Mouse (Mus musculus): Measurements from ENCODE around the gene Syngr2. TPM values are rescaled to one million over a fixed set of nuclear protein-coding genes. Genes with fewer than 3 reads are reported as not detected.
A peak's percentile ranks its signal among the peaks of the same experiment; 100 is the strongest.
"Not testable (repeated sequence)": the region's sequence is repeated elsewhere in the genome, so short reads cannot be mapped to it uniquely, and the experiment has no call there.

Gene Syngr2
- total RNA-seq, 2 experiments from 2014 or later: 108 to 109 TPM

DNA sequence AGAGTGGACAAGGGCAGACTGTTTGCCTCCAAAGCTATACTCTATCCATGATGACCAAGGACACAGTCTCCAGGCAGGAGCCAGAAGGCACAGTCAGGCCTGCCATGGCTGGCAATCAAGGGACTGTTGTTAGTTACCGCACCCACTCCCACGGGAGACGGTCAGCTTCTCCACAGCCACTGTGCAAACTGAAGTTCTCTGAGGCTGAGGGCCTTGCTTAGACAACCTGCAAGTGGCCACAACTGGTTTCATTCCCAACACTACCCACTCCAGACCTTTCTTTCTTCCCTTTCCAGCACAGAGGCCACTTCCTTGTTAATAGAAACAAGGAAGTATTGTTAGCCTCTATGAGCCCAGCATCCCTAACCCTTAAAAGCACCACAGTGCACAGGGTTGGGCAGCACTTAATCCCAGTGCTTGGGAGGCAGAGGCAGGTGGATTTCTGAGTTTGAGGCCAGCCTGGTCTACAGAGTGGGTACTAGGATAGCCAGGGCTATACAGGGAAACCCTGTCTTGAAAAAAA lies 6.2 kb upstream of the Syngr2 start:
- no peak for DNase-seq
- intact Hi-C loops (cut with DNase I): no loop called here

DNA sequence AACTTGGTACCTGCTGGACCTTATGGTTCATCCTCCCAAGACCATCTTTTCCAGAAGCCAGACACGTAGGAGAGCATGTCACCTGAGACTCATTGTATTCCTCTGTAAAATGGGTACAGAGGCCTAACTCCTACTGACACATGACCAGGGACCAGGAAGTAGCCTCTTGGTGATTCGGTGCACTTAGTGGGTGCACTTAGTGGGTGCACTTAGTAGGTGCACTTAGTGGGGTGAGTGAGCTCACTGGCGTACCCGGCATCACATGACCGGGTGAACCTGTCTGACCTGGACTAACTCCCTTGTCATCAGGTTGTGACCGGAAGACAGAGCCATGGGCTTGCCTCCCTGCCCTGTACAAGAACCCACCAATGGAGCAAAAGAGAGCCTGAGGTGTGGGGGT lies 2.7 kb upstream of the Syngr2 start:
- intact Hi-C loops (cut with DNase I): no loop called here
- DNase-seq: no peak

DNA sequence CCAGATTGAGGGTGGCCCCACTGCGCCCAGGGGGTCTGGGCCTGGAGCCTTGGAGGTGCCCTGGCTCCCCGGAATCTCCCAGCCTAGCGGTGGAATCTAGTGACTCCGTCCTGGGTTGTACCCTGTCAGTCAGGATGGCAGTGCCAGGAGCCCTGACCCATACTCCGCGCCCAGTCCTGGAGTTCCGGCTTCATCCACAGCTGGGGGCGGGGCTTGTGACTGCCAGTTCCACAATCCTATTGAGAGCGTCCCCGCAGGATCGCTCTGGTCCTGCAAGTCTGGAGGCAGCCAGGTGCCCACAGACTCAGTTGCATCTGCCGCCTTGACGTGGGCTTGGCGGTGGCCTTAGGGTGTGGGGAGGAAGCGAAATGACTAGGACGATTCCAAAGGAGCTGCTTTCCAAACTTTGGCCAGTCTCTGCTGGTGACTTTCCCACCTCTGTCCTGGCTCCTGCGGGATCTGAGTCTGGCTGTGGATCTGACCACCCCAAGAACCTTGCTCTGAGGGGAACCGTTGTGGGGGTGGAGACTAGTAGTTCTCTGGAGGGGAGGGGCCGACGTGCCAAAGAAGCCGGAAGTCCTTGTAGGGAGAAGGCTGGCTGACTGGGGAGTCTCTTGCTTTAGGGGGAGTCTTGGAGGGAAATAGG lies 1.1 kb downstream of the Syngr2 start:
- intact Hi-C loops (cut with DNase I): loop anchor here (5.0 kb wide), 1 partner anchor 153 kb away; no protein-coding TSS in a partner anchor

DNA sequence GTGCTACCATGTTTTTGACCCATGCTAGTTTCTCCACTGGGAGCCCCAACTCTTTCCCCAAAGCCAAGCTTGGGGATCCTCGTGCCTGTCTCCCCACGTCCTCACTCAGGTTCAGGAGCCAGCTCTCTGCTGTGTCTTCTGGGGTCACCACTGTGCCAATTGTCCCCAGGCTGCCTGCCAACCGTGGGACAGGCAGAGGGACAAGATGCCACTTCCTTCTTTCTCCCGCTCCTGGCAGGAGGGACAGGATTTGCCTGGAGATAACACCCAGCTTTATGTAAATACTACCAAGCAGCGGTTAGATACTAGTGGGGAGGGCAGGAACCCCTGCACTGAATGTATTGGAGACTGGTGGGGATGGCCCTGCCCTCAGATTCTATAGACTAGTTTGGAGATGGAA lies 4.4 kb downstream of the Syngr2 start:
- no peak for DNase-seq
- intact Hi-C loops (cut with DNase I): loop anchor here (5.0 kb wide), 1 partner anchor 157 kb away; no protein-coding TSS in a partner anchor

More for the DNA sequence above, 1.1 kb downstream of the Syngr2 start:
- DNase-seq: peak; percentile 85 to 91

DNA sequence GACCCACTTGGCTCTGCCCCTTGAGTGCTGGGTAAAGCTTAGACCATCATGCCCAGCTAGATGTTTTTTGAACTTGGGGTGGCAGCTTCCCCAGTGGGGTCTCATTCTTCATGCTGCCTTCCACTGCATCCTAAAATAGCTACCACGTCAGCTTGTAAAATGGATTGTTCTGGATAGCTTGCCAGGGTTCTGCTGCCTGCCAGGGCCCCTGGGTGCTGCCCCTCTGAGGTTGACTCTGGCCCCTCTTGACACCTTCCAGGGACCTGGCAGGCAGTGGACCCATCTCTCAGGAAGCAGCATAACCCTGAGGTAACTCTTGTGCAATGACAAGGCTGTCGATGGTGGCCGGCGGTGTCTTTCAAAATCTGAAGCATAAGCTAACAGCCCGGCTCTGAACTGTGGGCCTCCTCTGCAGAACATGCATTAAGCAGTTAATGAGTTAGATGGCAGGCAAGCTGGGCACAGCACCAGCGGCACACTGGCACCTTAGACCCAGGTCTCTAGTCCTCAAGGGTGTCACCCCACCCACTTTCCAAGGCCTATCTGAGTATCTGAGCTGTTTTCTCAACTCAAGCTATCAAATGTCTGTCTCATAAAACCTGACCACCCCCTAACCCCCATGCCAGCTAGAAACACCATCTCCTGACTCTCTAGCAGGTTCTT lies 5.4 kb downstream of the Syngr2 start:
- intact Hi-C loops (cut with DNase I): loop anchor here (5.0 kb wide), 1 partner anchor 158 kb away; no protein-coding TSS in a partner anchor
- no peak for DNase-seq

DNA sequence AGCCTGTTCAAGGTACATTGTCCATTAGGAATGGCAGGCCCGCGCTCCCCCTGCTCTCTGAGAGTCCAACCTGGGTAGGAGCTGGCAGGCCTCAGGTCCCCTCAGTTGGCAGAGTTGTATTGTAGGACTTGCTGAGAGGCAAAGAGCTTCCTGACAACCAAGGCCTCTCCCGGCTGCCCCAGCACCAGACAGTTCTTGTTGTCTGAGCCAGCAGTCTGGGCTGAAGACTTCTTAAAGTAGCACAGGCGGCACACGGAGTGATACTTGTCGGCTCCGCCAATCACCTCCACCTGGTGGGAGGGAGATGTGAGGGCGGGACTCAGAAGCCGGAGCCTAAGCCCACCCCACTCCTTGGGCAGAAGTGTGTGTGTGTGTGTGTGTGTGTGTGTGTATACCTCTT lies 6.4 kb downstream of the Syngr2 start:
- intact Hi-C loops (cut with DNase I); DNase-seq: not testable (repeated sequence)

DNA sequence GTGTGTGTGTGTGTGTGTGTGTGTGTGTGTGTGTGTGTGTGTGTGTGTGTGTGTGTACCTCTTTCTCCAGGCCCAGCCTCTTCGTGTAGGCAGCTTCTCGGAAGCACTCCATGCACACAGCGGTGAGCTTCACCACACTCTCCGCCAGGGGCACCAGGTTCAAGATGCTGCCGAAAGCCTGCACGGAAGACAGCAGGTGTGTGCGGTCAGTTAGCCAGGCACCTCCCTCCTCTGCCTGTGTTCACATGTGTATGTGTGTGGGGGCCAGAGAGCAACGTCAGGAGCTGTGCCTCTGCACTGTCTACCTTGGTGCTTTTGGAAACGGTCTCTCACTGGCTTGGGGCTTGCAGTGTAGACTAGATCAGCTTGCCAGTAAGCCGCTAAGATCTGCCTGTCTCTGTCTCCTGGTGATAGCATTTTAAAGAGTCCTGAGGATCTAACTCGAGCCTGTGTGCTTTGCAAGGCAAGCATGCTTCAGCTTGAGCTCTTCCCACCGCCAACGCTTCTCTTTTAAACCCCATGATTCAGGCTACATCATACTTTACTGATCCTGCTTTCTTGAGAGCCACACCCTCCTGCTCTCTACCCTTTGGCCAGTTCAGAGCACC lies 7.0 kb downstream of the Syngr2 start:
- DNase-seq: no peak

DNA sequence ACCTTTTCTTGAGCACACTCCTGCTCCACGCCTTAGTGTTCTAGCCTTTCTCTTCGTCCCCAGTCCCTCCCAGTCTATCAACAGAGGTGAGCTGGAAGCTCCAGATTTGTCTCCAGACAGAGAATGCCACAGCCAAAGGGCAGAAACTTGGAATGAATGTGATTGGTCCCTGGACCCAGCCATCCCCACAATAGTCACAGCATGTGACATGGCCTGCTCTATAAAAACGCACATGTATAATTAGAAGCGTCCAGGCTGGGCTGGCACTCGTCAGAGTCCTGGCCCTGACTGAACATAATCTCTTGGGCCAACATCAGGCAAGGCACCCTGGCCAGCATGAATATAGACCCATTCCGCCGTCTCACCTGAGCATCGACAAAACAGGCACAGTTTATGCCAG lies 9.6 kb downstream of the Syngr2 start:
- intact Hi-C loops (cut with DNase I): no loop called here

More for the DNA sequence above, 7.0 kb downstream of the Syngr2 start:
- intact Hi-C loops (cut with DNase I): no loop called here

DNA sequence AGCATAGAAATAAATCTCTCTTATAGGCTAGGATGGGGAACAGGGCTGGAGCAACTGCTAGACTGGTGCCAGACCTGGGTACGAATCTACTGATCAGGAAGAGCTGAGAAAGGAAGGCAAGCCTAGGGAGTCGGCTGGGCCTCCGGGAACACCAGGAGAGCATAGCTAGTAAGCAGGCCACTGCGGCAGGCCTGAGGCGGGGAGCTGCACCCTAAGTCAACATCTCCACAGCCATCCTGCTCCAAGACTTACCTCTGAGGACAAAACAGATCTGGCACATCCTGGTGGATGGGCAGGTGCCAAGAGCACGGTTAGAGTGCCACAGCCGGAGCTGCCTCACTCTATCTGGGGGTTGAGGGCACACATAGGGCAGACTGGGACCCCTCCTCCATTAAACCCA lies 10.7 kb downstream of the Syngr2 start:
- intact Hi-C loops (cut with DNase I): no loop called here

More for the DNA sequence above, 9.6 kb downstream of the Syngr2 start:
- peak; percentile 50 to 65 for DNase-seq

DNA sequence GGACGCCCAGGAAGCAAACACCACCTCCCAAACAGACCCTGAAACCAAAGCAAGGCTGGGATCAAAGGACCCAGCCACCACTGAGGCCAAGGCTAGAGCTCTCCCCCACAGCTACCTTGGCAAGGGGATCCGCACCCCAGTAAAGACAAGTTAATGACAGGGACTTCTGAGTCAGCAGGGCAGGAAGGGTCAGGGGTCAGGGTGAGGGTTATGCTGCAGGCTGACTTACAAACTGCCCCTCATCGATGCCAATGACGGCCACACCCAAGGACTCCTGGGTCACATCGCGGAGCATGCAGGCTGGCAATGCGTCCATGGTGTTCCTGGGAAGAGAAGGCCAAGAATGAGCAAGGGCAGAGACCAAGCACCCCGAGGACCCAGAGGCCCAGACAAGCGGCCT lies 12.4 kb downstream of the Syngr2 start:
- intact Hi-C loops (cut with DNase I): no loop called here
- DNase-seq: no peak

More for the DNA sequence above, 10.7 kb downstream of the Syngr2 start:
- DNase-seq: no peak

DNA sequence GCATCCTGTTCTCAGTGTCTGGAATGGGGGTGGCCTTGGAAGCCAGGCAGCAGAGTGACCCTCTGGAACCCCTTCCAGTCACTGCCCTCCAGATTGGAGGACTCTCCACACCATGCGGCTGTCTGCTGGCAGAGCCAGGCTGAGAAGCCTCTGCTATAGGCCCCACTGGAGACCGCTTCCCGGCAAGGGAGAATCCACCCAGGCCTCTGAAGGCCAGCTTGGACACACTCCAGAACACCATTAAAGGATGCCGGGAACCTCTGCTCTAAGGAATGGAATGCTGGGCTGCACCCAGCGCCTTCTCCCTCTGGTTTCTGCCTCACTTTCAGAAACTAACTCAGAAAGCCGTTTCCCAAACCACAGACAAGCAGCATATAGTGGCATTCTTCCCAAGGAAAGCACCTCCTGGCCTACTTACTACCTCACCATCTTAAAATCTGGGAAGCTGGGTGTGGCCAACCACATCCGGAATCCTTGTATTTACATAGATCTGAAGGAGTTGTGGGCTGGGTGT lies 13.3 kb downstream of the Syngr2 start:
- DNase-seq: peak; percentile 56 to 65
- intact Hi-C loops (cut with DNase I): no loop called here

DNA sequence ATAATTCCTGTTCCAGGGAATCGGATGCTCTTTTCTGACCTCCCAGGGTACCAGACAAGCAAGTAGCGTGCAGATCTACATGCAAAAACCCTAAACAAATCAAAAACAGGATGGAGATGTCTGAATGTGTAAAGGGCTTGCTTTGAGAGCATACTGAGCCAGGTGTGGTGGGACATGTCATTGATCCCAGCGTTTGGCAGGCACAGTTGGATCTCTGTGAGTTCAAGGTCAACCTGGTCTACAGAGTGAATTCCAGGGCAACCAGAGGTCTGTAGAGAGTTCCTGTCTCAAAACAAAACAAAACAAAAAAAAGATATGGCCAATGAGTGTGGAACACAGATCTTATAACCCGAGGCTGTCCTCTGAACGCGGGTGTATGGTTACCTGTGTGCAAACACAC lies 13.9 kb downstream of the Syngr2 start:
- DNase-seq: no peak
- intact Hi-C loops (cut with DNase I): no loop called here

DNA sequence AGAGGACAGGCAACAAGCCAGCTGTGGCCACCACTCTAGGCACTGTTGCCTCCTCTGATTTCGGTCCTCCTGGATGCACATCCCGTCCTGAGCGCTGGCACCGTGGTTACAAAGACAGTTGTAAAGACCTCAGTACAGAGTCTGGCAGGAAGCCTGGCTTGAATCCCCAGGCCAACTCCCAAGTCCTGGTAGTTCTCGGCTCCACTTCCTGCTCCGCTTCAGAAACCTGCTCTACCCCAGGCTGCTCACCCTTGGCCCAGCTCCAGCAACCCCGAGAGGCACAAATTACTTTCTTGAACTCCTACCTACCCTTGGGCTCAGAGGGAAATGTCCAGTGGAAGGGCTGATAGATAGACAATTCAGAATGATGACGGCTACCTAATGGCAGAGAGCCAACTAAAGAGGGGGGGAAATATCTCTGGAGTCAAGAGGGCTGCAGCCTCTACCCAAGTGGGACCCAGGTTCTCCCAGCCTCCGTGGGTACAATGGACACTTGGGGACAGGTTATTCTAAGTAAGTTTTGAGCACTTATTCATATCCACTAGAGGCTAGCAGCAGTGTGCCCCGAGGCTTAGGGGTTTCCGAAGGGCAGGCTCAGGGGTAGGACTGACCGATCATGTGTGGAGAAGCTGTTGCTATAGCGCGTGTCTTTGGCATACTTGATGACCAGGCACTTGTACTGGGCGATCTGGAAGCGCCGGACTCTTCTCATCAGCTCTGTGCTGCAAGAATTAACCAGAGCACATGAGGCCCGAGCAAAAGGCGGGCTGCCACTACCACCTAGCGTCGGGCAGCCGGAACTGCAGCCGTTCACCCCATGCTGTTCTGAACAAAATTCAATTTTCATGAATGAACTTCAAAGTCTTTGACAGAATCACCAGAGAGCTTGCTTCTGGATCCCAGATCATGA lies 14.8 kb downstream of the Syngr2 start:
- intact Hi-C loops (cut with DNase I): loop anchor here (1.0 to 2.0 kb wide), 3 partner anchors 34 to 438 kb away; no protein-coding TSS in a partner anchor
- peak; percentile 85 to 87 for DNase-seq

DNA sequence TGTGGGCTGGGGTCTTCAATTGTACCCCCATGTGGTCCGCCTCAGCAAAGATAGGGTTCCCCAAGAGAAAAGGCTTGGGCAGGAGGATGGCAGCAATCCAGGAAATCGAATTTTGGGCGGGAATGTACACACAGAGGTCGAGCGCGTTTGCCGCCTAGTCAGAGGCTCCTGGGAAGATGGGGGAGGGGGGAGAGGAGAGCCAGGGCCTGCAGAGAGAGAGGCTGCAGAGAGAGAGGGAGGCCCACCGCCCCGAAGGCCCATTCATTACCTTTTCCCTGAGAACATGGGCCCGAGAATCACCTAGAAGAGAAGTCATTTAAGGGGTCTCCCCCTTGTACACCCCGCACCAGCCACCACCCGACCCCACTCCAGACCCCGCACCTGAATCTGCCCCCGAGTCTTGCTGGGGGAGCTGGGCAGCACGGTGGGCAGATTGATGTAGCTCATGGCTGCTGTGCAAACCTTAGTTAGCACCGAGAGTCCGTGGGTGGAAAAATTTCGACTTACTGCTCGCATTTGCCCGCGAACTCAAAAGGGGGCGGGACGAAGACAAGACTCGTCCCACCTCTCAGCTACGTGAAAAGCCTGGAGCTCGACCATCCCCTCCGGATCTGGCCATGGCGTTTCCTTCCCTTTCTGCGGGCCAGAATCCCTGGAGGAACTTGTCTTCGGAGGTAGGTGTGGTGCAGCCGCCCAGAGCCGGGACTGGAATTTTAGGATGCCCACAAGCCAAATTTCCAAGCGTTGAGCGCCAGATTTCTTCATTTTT lies 16.0 kb downstream of the Syngr2 start, which contains the start of the genes Afmid and Tk1:
Gene Afmid (plus strand): TSS at position 592 of the 769 bp plus-strand sequence.
Gene Tk1 (minus strand): TSS at position 760 of the 769 bp plus-strand sequence.
- peak; percentile 70 to 77 for DNase-seq
- intact Hi-C loops (cut with DNase I): loop anchor here (2.0 kb wide), 1 partner anchor 439 kb away; no protein-coding TSS in a partner anchor

DNA sequence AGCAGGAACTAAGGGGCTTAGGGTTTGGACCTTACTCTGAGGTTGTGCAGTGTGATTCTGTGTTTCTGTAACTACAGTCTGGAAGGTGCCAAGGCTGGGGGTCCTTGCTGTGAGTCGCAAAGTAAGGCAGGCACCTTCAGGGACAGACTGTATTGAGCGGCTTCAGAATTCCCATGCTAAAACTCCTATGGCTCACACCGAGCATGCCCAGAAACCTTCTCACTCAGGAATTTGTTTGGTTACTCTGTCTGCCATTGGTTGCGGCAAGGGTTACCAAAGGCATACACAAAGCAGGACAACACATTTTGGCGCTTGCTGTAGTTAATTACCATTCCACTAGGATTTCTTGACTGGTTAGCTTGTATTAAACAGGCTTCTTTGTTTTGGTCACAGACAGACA lies 16.7 kb downstream of the Syngr2 start:
- intact Hi-C loops (cut with DNase I): no loop called here
- no peak for DNase-seq

DNA sequence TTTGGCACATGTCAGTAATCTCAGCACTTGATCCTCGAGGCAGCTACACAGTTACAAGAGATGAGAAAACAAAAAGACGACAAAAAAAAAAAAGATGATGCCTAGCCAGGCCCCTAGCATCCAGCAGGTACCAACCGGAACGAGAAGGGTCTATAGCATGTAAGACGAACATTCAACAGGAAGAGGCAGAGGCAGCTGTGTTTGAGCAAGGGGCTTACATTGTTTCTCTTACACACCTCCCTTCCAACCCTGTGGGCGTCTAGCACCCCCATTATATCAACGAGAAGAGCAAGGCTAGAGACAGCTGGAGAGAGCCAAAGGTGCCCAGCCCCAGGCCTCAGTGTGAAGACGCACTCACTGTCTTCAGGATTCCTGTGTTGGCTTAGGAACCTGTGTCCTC lies 17.4 kb downstream of the Syngr2 start:
- DNase-seq: no peak
- intact Hi-C loops (cut with DNase I): no loop called here

DNA sequence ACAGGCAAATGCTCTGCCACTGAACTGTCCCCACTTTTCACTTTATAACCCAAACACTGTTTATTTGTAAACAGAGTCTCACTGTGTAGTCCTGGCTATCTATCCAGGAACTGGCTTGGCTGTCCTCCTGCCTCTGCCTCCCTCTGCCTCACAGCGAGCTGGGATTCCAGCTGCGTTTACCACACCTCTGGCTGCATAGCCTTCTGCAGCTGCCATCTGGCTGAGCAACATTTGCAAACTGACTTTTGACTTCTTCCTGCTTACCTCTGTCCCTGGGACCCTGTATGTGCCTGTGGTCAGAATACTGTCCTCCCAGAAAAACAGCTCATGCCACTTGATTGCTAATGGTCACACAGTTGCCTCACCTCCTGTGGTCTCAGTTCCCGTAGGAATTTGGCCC lies 17.9 kb downstream of the Syngr2 start:
- intact Hi-C loops (cut with DNase I): no loop called here
- DNase-seq: no peak

DNA sequence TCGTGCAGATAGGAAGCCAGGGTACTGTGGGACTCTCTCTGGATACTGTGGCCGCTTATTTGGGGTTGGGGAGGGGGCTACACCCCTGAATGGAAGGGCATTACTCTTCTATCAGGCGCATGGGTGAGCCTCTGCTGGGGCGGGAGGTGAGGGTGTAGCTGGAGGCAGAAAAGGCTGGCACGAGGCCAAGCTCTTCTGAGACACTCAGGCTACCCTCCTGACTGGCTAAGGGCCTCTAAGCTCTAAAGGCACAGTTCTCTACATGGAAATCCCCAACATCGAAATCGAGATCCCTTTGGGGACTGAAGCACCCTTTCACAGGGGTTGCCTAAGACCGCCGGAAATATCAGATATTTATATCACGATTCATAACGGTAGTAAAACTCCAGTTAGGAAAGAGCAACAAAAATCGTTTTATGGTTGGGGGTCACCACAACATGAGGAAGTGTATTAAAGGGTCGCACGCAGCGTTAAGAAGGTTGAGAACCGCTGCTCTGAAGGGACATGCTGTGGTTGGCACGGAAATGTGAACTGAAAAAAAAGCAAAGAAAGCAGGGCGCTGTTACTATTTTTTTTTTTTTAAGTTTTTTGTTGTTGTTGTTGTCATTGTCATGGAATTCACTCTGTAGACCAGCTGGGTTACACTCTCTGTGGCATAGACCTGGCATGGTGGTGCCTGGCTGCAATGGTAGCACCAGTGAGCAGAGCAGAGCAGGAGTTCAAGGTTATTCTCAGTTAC lies 18.9 kb downstream of the Syngr2 start:
- peak; percentile 53 to 54 for DNase-seq
- intact Hi-C loops (cut with DNase I): no loop called here
